Mouse (Mus musculus) kidney, adult 2 months (tissue): ENCODE results near the gene Efcab11. TPM values are rescaled to one million over a fixed set of nuclear protein-coding genes. Genes with fewer than 3 reads are reported as not detected.

Experiments used
- DNase-seq: peaks from one replicate; pipeline ENCODE4 v3.0.0; 2021
- H3K27ac ChIP-seq: fragments of 200-500 bp; 2 replicates; pipeline ENCODE4 v1.5.1; 2012; ENCODE audit warnings: low read depth, low read length, control low read depth, inconsistent platforms; ENCODE audit not compliant: insufficient read depth
- H3K27me3 ChIP-seq: fragments of 200-500 bp; replicated peaks from 2 replicates; pipeline ENCODE4 v1.6.1; 2012; ENCODE audit warnings: mild to moderate bottlenecking, moderate library complexity, low read length, inconsistent platforms; ENCODE audit not compliant: control insufficient read depth, insufficient read depth
- H3K36me3 ChIP-seq: fragments of 200-500 bp; 2 replicates; pipeline ENCODE4 v1.6.1; 2012; ENCODE audit warnings: mild to moderate bottlenecking, moderate library complexity, low read length, inconsistent platforms; ENCODE audit not compliant: control insufficient read depth, insufficient read depth
- H3K4me1 ChIP-seq: fragments of 200-500 bp; 2 replicates; pipeline ENCODE4 v1.6.1; 2011; ENCODE audit warnings: low read length; ENCODE audit not compliant: control insufficient read depth, insufficient read depth
- H3K4me3 ChIP-seq: fragments of 200-500 bp; 2 replicates; pipeline ENCODE4 v1.5.1; 2011; ENCODE audit warnings: mild to moderate bottlenecking, low read depth, low read length, control low read depth; ENCODE audit not compliant: insufficient read depth
- CTCF ChIP-seq: fragments of 200-500 bp; conservative IDR thresholded peaks from 2 replicates; pipeline ENCODE4 v1.5.1; 2011; ENCODE audit warnings: low read depth, mild to moderate bottlenecking, control low read depth, low read length, moderate library complexity, mixed read lengths; ENCODE audit not compliant: insufficient read depth, insufficient read length
- POLR2A ChIP-seq: fragments of 200-500 bp; IDR thresholded peaks from one replicate; pipeline ENCODE4 v1.6.1; 2011; ENCODE audit warnings: low read depth, low read length, control low read depth
- WGBS: fragments of 180-500 bp; shearing (Covaris S2); methylation state at CpG from one replicate; pipeline ENCODE4 v1.1.7; 2018; 5-methylcytosine and 5-hydroxymethylcytosine counted together
- polyA plus RNA-seq: library from polyadenylated mRNA; depleted of rRNA; stranded (reverse); fragments of >200 nt; gene quantifications from 2 replicates; pipeline ENCODE4 v1.2.3, GENCODE M21; 2012

Efcab11 gene
- polyA plus RNA-seq, 1 experiment = 0.25 TPM

- H3K4me3 ChIP-seq = no peak overlapping the region
- no peak overlapping the region for H3K27ac ChIP-seq
- DNase-seq = peak; percentile 32
- H3K27me3 ChIP-seq = no peaks in the 10 kb centered on the region
- TF ChIP-seq POLR2A = no peak
- no peak; the same call in 1 of the 2 replicates for TF ChIP-seq CTCF
- 80% methylated on average over 3 of the region's 3 CpGs for WGBS
- H3K36me3 ChIP-seq = no peaks in the 10 kb centered on the region
- peaks cover 3% of the 10 kb centered on the region; the same call in 1 of the 2 replicates for H3K4me1 ChIP-seq
Measured at GRCm38 (mm10) chr12:99921045-99921444, 36.8 kb upstream of the Efcab11 start.

GRCm38 (mm10) chr12:99919636-99920035, 35.4 kb upstream of the Efcab11 start:
- Histone ChIP-seq H3K36me3 (no peaks in the 10 kb centered on the region), H3K4me1 (peaks cover 3% of the 10 kb centered on the region; the same call in 1 of the 2 replicates)
- 59% methylated on average over 3 of the region's 3 CpGs for WGBS

GRCm38 (mm10) chr12:99917800-99918427, 33.7 kb upstream of the Efcab11 start:
- no peak for DNase-seq
- no peak overlapping the region for H3K27ac ChIP-seq
- 79% methylated on average over 15 of the region's 15 CpGs for whole genome bisulfite sequencing
- no peaks in the 10 kb centered on the region for H3K36me3 ChIP-seq
- no peak overlapping the region for H3K4me3 ChIP-seq
- peaks cover 3% of the 10 kb centered on the region; the same call in 1 of the 2 replicates for H3K4me1 ChIP-seq
- no peak for TF ChIP-seq CTCF
- H3K27me3 ChIP-seq = no peaks in the 10 kb centered on the region

More at GRCm38 (mm10) chr12:99919636-99920035, 35.4 kb upstream of the Efcab11 start:
- Histone ChIP-seq H3K4me3 (no peak overlapping the region), H3K27ac (no peak overlapping the region), H3K27me3 (no peaks in the 10 kb centered on the region)
- TF ChIP-seq CTCF (no peak), POLR2A (no peak)
- peak; percentile 56 for DNase-seq

GRCm38 (mm10) chr12:99911466-99911865, 27.2 kb upstream of the Efcab11 start:
- no peak overlapping the region for H3K27ac ChIP-seq
- no peaks in the 10 kb centered on the region for H3K36me3 ChIP-seq
- H3K4me3 ChIP-seq = no peak overlapping the region
- WGBS = 39% methylated on average over 12 of the region's 12 CpGs
- H3K4me1 ChIP-seq = peaks cover 4% of the 10 kb centered on the region; the same call in 1 of the 2 replicates
- peak; percentile 70 for DNase-seq
- no peaks in the 10 kb centered on the region for H3K27me3 ChIP-seq
- no peak for TF ChIP-seq POLR2A
- no peak for TF ChIP-seq CTCF

- 92% methylated on average over 5 of the region's 5 CpGs for WGBS
- TF ChIP-seq CTCF (no peak), POLR2A (no peak)
Measured at GRCm38 (mm10) chr12:99904537-99904936, 20.3 kb upstream of the Efcab11 start.

GRCm38 (mm10) chr12:99902867-99903370, 18.7 kb upstream of the Efcab11 start:
- TF ChIP-seq POLR2A = no peak
- TF ChIP-seq CTCF = no peak
- WGBS = 64% methylated on average over 4 of the region's 4 CpGs
- Histone ChIP-seq H3K27me3 (no peaks in the 10 kb centered on the region), H3K27ac (peak overlapping the region; percentile 77), H3K36me3 (no peaks in the 10 kb centered on the region), H3K4me1 (peaks cover 2% of the 10 kb centered on the region; the same call in 1 of the 2 replicates), H3K4me3 (no peak overlapping the region)
- no peak for DNase-seq

More at GRCm38 (mm10) chr12:99904537-99904936, 20.3 kb upstream of the Efcab11 start:
- no peaks in the 10 kb centered on the region for H3K36me3 ChIP-seq
- H3K4me3 ChIP-seq = no peak overlapping the region
- H3K27ac ChIP-seq = no peak overlapping the region
- peaks cover 2% of the 10 kb centered on the region; the same call in 1 of the 2 replicates for H3K4me1 ChIP-seq
- no peaks in the 10 kb centered on the region for H3K27me3 ChIP-seq
- DNase-seq = no peak
